Mouse (Mus musculus): Measurements from ENCODE around the gene 4833427G06Rik. TPM values are rescaled to one million over a fixed set of nuclear protein-coding genes. Genes with fewer than 3 reads are reported as not detected.

4833427G06Rik gene
- polyA plus RNA-seq, 1 experiment = not detected

GRCm38 (mm10) chr9:51041491-51041980 is 60.3 kb downstream of the 4833427G06Rik start:
- TF ChIP-seq POLR2A (IDR thresholded peaks at IDR 0.05; ENCODE audit: borderline replicate concordance, low read depth, low read length) = no peak
- no peak for TF ChIP-seq CTCF (IDR thresholded peaks at IDR 0.05; ENCODE audit: low read depth, low read length)
- Histone ChIP-seq H3K4me1 (ENCODE audit: control insufficient read depth, insufficient read depth, low read length) (peaks cover 10% of the 10 kb centered on the region), H3K4me3 (ENCODE audit: insufficient read depth, low read length) (no peak overlapping the region), H3K27ac (ENCODE audit: insufficient read depth, low read depth, low read length) (no peak overlapping the region)

- no peak for TF ChIP-seq POLR2A (IDR thresholded peaks at IDR 0.05; ENCODE audit: borderline replicate concordance, low read depth, low read length)
- no peak for TF ChIP-seq CTCF (IDR thresholded peaks at IDR 0.05; ENCODE audit: low read depth, low read length)
- Histone ChIP-seq H3K27ac (ENCODE audit: insufficient read depth, low read depth, low read length) (no peak overlapping the region), H3K4me1 (ENCODE audit: control insufficient read depth, insufficient read depth, low read length) (peaks cover 35% of the 10 kb centered on the region), H3K4me3 (ENCODE audit: insufficient read depth, low read length) (no peak overlapping the region)
Observed at GRCm38 (mm10) chr9:51032785-51033529, 68.9 kb downstream of the 4833427G06Rik start.

GRCm38 (mm10) chr9:51032291-51032690 is 69.6 kb downstream of the 4833427G06Rik start:
- no peak overlapping the region for H3K4me3 ChIP-seq (ENCODE audit: insufficient read depth, low read length)
- H3K4me1 ChIP-seq (ENCODE audit: control insufficient read depth, insufficient read depth, low read length) = peaks cover 35% of the 10 kb centered on the region
- TF ChIP-seq POLR2A (IDR thresholded peaks at IDR 0.05; ENCODE audit: borderline replicate concordance, low read depth, low read length) (no peak), CTCF (IDR thresholded peaks at IDR 0.05; ENCODE audit: low read depth, low read length) (no peak)
- H3K27ac ChIP-seq (ENCODE audit: insufficient read depth, low read depth, low read length) = no peak overlapping the region

- Histone ChIP-seq H3K4me1 (ENCODE audit: control insufficient read depth, insufficient read depth, low read length) (peaks cover 29% of the 10 kb centered on the region), H3K27ac (ENCODE audit: insufficient read depth, low read depth, low read length) (no peak overlapping the region), H3K4me3 (ENCODE audit: insufficient read depth, low read length) (no peak overlapping the region)
- TF ChIP-seq POLR2A (IDR thresholded peaks at IDR 0.05; ENCODE audit: borderline replicate concordance, low read depth, low read length) = no peak
- no peak for TF ChIP-seq CTCF (IDR thresholded peaks at IDR 0.05; ENCODE audit: low read depth, low read length)
Observed at GRCm38 (mm10) chr9:51031603-51032002, 70.3 kb downstream of the 4833427G06Rik start.

Other genes starting within 250 kb of the 4833427G06Rik start
- 12.7 and 13.8 TPM in 2 replicates for gene Sik2, start 93.0 kb downstream of the 4833427G06Rik start, polyA plus RNA-seq (2012; ENCODE audit: insufficient read depth, insufficient read length, missing spikeins)
- gene Btg4, start 41.2 kb downstream of the 4833427G06Rik start, polyA plus RNA-seq (2012; ENCODE audit: insufficient read depth, insufficient read length, missing spikeins) = not detected in 2 replicates
- 4.5 and 6.7 TPM in 2 replicates for gene Layn, start 25.0 kb downstream of the 4833427G06Rik start, polyA plus RNA-seq (2012; ENCODE audit: insufficient read depth, insufficient read length, missing spikeins)
- not detected in 2 replicates for gene Gm32742, start 63.4 kb upstream of the 4833427G06Rik start, polyA plus RNA-seq (2012; ENCODE audit: insufficient read depth, insufficient read length, missing spikeins)
- gene Pou2af1, start 111.6 kb upstream of the 4833427G06Rik start, polyA plus RNA-seq (2012; ENCODE audit: insufficient read depth, insufficient read length, missing spikeins) = not detected in 2 replicates
- gene Colca2, start 176.5 kb upstream of the 4833427G06Rik start, polyA plus RNA-seq (2012; ENCODE audit: insufficient read depth, insufficient read length, missing spikeins) = not detected in 2 replicates
- gene 1810046K07Rik, start 226.8 kb upstream of the 4833427G06Rik start, polyA plus RNA-seq (2012; ENCODE audit: insufficient read depth, insufficient read length, missing spikeins) = not detected in 2 replicates

Measured in bone marrow macrophage, adult 2 months (primary cell).